ENCODE assay signal across 9 mouse cellular contexts in genomic region chr11:5902390-5902789, GRCm38 (mm10). TPM values are rescaled to one million over a fixed set of nuclear protein-coding genes. Genes with fewer than 3 reads are reported as not detected.
A peak's percentile ranks its signal among the peaks of the same experiment; 100 is the strongest.
DNase-seq lines count a peak whose midpoint lies in the region; ATAC-seq and TF ChIP-seq lines count a peak whose summit lies in the region.
"Had no signal": no experiment of that assay in that cellular context is flagged by ENCODE, and none has a peak within 500 bp of the region (broad histone marks: within the 10 kb centered on the region; RNA-seq: fewer than 3 reads in every experiment).

No protein-coding gene starts in this region.

- TF ChIP-seq CTCF in E14TG2a.4 (conservative IDR thresholded peaks at IDR 0.05; ENCODE audit: low read length): no peak
- no peak for TF ChIP-seq CTCF in liver, embryonic 14.5 days (IDR thresholded peaks at IDR 0.05; ENCODE audit: low read depth)

- no peak for TF ChIP-seq EP300 in liver, embryonic 14.5 days (IDR thresholded peaks at IDR 0.05; ENCODE audit: low read depth)

- peaks cover 46% of the 10 kb centered on the region for H3K27me3 ChIP-seq in heart, embryonic 10.5 days (ENCODE audit: insufficient read depth, poor library complexity, severe bottlenecking)
- peaks cover 77% of the 10 kb centered on the region for H3K27me3 ChIP-seq in E14TG2a.4 (ENCODE audit: insufficient read depth, low read length)
- no peaks in the 10 kb centered on the region for H3K27me3 ChIP-seq in forebrain, embryonic 15.5 days
- H3K27me3 ChIP-seq in liver, embryonic 14.5 days (ENCODE audit: control insufficient read depth, insufficient read depth, low read length): peaks cover 52% of the 10 kb centered on the region

- H3K36me3 ChIP-seq in heart, embryonic 10.5 days: no peaks in the 10 kb centered on the region
- no peaks in the 10 kb centered on the region for H3K36me3 ChIP-seq in E14TG2a.4 (ENCODE audit: insufficient read depth, low read length)
- no peaks in the 10 kb centered on the region for H3K36me3 ChIP-seq in forebrain, embryonic 15.5 days
- H3K36me3 ChIP-seq in liver, embryonic 14.5 days (replicated peaks; ENCODE audit: control insufficient read depth, insufficient read depth, low read depth): no peaks in the 10 kb centered on the region

- H3K27ac ChIP-seq in heart, embryonic 10.5 days: peak overlapping the region; percentile 93
- peak overlapping the region; percentile 77 for H3K27ac ChIP-seq in forebrain, embryonic 15.5 days (replicated peaks)
- H3K27ac ChIP-seq in liver, embryonic 14.5 days: no peak overlapping the region

- no peak for DNase-seq in heart, embryonic 10.5 days (ENCODE audit: low spot score)
- DNase-seq in heart, postnatal 25 days (ENCODE audit: low spot score): no peak
- no peak for DNase-seq in liver, embryonic 14.5 days (ENCODE audit: low read depth in 3 of 3, low spot score in 3 of 3)
- DNase-seq in gastrocnemius, postnatal 10 days: no peak
- no peak for DNase-seq in thymus, postnatal 0 days (ENCODE audit: low spot score)

- WGBS in heart, embryonic 10.5 days: 11% methylated on average over 6 of the region's 6 CpGs
- WGBS in forebrain, embryonic 15.5 days: 7% methylated on average over 6 of the region's 6 CpGs
- 8% methylated on average over 6 of the region's 6 CpGs for WGBS in liver, embryonic 14.5 days (ENCODE audit: insufficient replicate concordance)

- peak overlapping the region; percentile 51 for H3K4me3 ChIP-seq in heart, embryonic 10.5 days
- peak overlapping the region; percentile 68 for H3K4me3 ChIP-seq in E14TG2a.4 (replicated peaks; ENCODE audit: low read length)
- H3K4me3 ChIP-seq in forebrain, embryonic 15.5 days: peak overlapping the region; percentile 45
- no peak overlapping the region for H3K4me3 ChIP-seq in liver, embryonic 14.5 days (ENCODE audit: insufficient read depth in 1 of 2, low read depth in 2 of 2, low read length in 2 of 2)
- H3K4me3 ChIP-seq: erythroblast, embryonic 14.5 days had no signal

- H3K9ac ChIP-seq in forebrain, embryonic 15.5 days (replicated peaks): peak overlapping the region; percentile 66
- no peak overlapping the region for H3K9ac ChIP-seq in liver, embryonic 14.5 days (replicated peaks)

- peaks cover 56% of the 10 kb centered on the region for H3K4me1 ChIP-seq in heart, embryonic 10.5 days
- H3K4me1 ChIP-seq in E14TG2a.4 (replicated peaks; ENCODE audit: low read depth, low read length): peaks cover 73% of the 10 kb centered on the region
- peaks cover 18% of the 10 kb centered on the region for H3K4me1 ChIP-seq in forebrain, embryonic 15.5 days
- peaks cover 8 to 12% of the 10 kb centered on the region in 2 experiments; a peak in 3 of 4 replicates for H3K4me1 ChIP-seq in liver, embryonic 14.5 days (replicated peaks; ENCODE audit: control insufficient read depth in 2 of 2, insufficient read depth in 2 of 2, low read length in 1 of 2)

- H3K9me3 ChIP-seq in heart, embryonic 10.5 days: no peaks in the 10 kb centered on the region
- no peaks in the 10 kb centered on the region for H3K9me3 ChIP-seq in E14TG2a.4 (ENCODE audit: low read length)
- H3K9me3 ChIP-seq in forebrain, embryonic 15.5 days: no peaks in the 10 kb centered on the region
- H3K9me3 ChIP-seq in liver, embryonic 14.5 days (ENCODE audit: control insufficient read depth, low read length): no peaks in the 10 kb centered on the region

- peak; percentile 46 for ATAC-seq in forebrain, embryonic 15.5 days (replicated peaks)
- no peak for ATAC-seq in liver, embryonic 14.5 days (ENCODE audit: insufficient read depth)
- no peak for ATAC-seq in erythroblast, adult 5-6 weeks (replicated peaks; ENCODE audit: low FRiP score, poor library complexity, severe bottlenecking)

- intact Hi-C loops in heart, postnatal 25 days (cut with DNase I): no loop called here

- peak overlapping the region; percentile 77 for H3K4me2 ChIP-seq in forebrain, embryonic 15.5 days (replicated peaks)
- peak overlapping the region; percentile 31; the same call in 1 of the 2 replicates for H3K4me2 ChIP-seq in liver, embryonic 14.5 days (ENCODE audit: low read depth)

RNA-seq across cellular contexts. Expression of gene Myl7, which starts 3.8 kb away (rescaled TPM):
- polyA plus RNA-seq in heart, embryonic 10.5 days (2016; fragmentation: Nextera tagmentation; extraction: Ambion mirVana): 6,952 and 8,117 TPM in 2 replicates
- total RNA-seq in heart, postnatal 25 days (2021): 100 to 1,000 TPM; 742 to 813 TPM
- 0.32 and 1.6 TPM in 2 replicates for polyA plus RNA-seq in forebrain, embryonic 15.5 days (2015; fragmentation: Nextera tagmentation; extraction: Ambion mirVana)
- 3.2 and 4.6 TPM in 2 replicates for polyA plus RNA-seq in liver, embryonic 14.5 days (2012; rRNA removed)
- 6.6 and 7.5 TPM in 2 replicates for polyA plus RNA-seq in liver, embryonic 14.5 days (2014; fragmentation: Nextera tagmentation; extraction: Ambion mirVana)
- not detected for total RNA-seq in gastrocnemius, postnatal 10 days (2021)
- 6.8 and 7.0 TPM in 2 replicates for polyA plus RNA-seq in thymus, postnatal 0 days (2015; fragmentation: Nextera tagmentation; extraction: Ambion mirVana)
- total RNA-seq in erythroblast, adult 5-6 weeks (2015; ENCODE audit: low replicate concordance): not detected in 2 replicates
- total RNA-seq in erythroblast, adult 5-6 weeks (2017; ENCODE audit: low replicate concordance): not detected in 2 replicates

RNA-seq across cellular contexts. Expression of gene Pold2, which starts 24.3 kb away (rescaled TPM):
- polyA plus RNA-seq in heart, embryonic 10.5 days (2016; fragmentation: Nextera tagmentation; extraction: Ambion mirVana): 140 and 162 TPM in 2 replicates
- 10 to 100 TPM; 29.2 to 33.2 TPM for total RNA-seq in heart, postnatal 25 days (2021)
- polyA plus RNA-seq in forebrain, embryonic 15.5 days (2015; fragmentation: Nextera tagmentation; extraction: Ambion mirVana): 72.6 and 76.4 TPM in 2 replicates
- 45.0 and 58.7 TPM in 2 replicates for polyA plus RNA-seq in liver, embryonic 14.5 days (2012; rRNA removed)
- polyA plus RNA-seq in liver, embryonic 14.5 days (2014; fragmentation: Nextera tagmentation; extraction: Ambion mirVana): 54.8 and 56.5 TPM in 2 replicates
- total RNA-seq in gastrocnemius, postnatal 10 days (2021): 10 to 100 TPM; 36.7 to 45.4 TPM
- 97.0 and 118 TPM in 2 replicates for polyA plus RNA-seq in thymus, postnatal 0 days (2015; fragmentation: Nextera tagmentation; extraction: Ambion mirVana)
- 20.7 and 26.5 TPM in 2 replicates for total RNA-seq in erythroblast, adult 5-6 weeks (2015; ENCODE audit: low replicate concordance)
- total RNA-seq in erythroblast, adult 5-6 weeks (2017; ENCODE audit: low replicate concordance): 4.2 and 18.0 TPM in 2 replicates

RNA-seq across cellular contexts. Expression of gene Aebp1, which starts 40.6 kb away (rescaled TPM):
- 22.4 and 25.7 TPM in 2 replicates for polyA plus RNA-seq in heart, embryonic 10.5 days (2016; fragmentation: Nextera tagmentation; extraction: Ambion mirVana)
- 10 to 100 TPM; 18.5 to 23.3 TPM for total RNA-seq in heart, postnatal 25 days (2021)
- polyA plus RNA-seq in forebrain, embryonic 15.5 days (2015; fragmentation: Nextera tagmentation; extraction: Ambion mirVana): 10.0 and 10.4 TPM in 2 replicates
- polyA plus RNA-seq in liver, embryonic 14.5 days (2012; rRNA removed): 3.0 and 3.3 TPM in 2 replicates
- 4.2 and 4.5 TPM in 2 replicates for polyA plus RNA-seq in liver, embryonic 14.5 days (2014; fragmentation: Nextera tagmentation; extraction: Ambion mirVana)
- total RNA-seq in gastrocnemius, postnatal 10 days (2021): 10 to 100 TPM; 46.5 to 59.8 TPM
- polyA plus RNA-seq in thymus, postnatal 0 days (2015; fragmentation: Nextera tagmentation; extraction: Ambion mirVana): 4.3 and 4.6 TPM in 2 replicates
- not detected in 2 replicates for total RNA-seq in erythroblast, adult 5-6 weeks (2015; ENCODE audit: low replicate concordance)
- not detected in 2 replicates for total RNA-seq in erythroblast, adult 5-6 weeks (2017; ENCODE audit: low replicate concordance)

RNA-seq across cellular contexts. Expression of gene Gck, which starts 47.5 kb away (rescaled TPM):
- polyA plus RNA-seq in heart, embryonic 10.5 days (2016; fragmentation: Nextera tagmentation; extraction: Ambion mirVana): 2.1 and 2.6 TPM in 2 replicates
- total RNA-seq in heart, postnatal 25 days (2021): 1 to 10 TPM; 7.4 to 9.4 TPM
- polyA plus RNA-seq in forebrain, embryonic 15.5 days (2015; fragmentation: Nextera tagmentation; extraction: Ambion mirVana): 6.8 and 7.7 TPM in 2 replicates
- 0.04 and 0.15 TPM in 2 replicates for polyA plus RNA-seq in liver, embryonic 14.5 days (2012; rRNA removed)
- polyA plus RNA-seq in liver, embryonic 14.5 days (2014; fragmentation: Nextera tagmentation; extraction: Ambion mirVana): 0.08 and 0.20 TPM in 2 replicates
- not detected for total RNA-seq in gastrocnemius, postnatal 10 days (2021)
- polyA plus RNA-seq in thymus, postnatal 0 days (2015; fragmentation: Nextera tagmentation; extraction: Ambion mirVana): 1.0 and 1.4 TPM in 2 replicates
- total RNA-seq in erythroblast, adult 5-6 weeks (2015; ENCODE audit: low replicate concordance): not detected in 2 replicates
- total RNA-seq in erythroblast, adult 5-6 weeks (2017; ENCODE audit: low replicate concordance): not detected in 2 replicates
- polyA plus RNA-seq: erythroblast, embryonic 14.5 days had no signal

RNA-seq across cellular contexts. Expression of gene Ykt6, which starts 53.1 kb away (rescaled TPM):
- 48.1 and 56.7 TPM in 2 replicates for polyA plus RNA-seq in heart, embryonic 10.5 days (2016; fragmentation: Nextera tagmentation; extraction: Ambion mirVana)
- 10 to 100 TPM; 60.9 to 64.9 TPM for total RNA-seq in heart, postnatal 25 days (2021)
- polyA plus RNA-seq in forebrain, embryonic 15.5 days (2015; fragmentation: Nextera tagmentation; extraction: Ambion mirVana): 86.0 and 95.9 TPM in 2 replicates
- polyA plus RNA-seq in liver, embryonic 14.5 days (2012; rRNA removed): 14.9 and 18.7 TPM in 2 replicates
- polyA plus RNA-seq in liver, embryonic 14.5 days (2014; fragmentation: Nextera tagmentation; extraction: Ambion mirVana): 9.6 and 10.1 TPM in 2 replicates
- total RNA-seq in gastrocnemius, postnatal 10 days (2021): 10 to 100 TPM; 46.7 to 50.4 TPM
- 52.7 and 55.1 TPM in 2 replicates for polyA plus RNA-seq in thymus, postnatal 0 days (2015; fragmentation: Nextera tagmentation; extraction: Ambion mirVana)
- total RNA-seq in erythroblast, adult 5-6 weeks (2015; ENCODE audit: low replicate concordance): 9.8 and 11.3 TPM in 2 replicates
- 6.8 and 22.3 TPM in 2 replicates for total RNA-seq in erythroblast, adult 5-6 weeks (2017; ENCODE audit: low replicate concordance)

Comparison
In these comparisons a context has a peak if more than half of its experiments do, and no peak if none do; other contexts are left out.
1. H3K4me3 ChIP-seq: peak in heart, embryonic 10.5 days (single experiment), E14TG2a.4 (single experiment) and forebrain, embryonic 15.5 days (single experiment); none in liver, embryonic 14.5 days (0 of 2).
2. RNA of gene Myl7, which starts 3.8 kb away (polyA plus RNA-seq): 6,952 to 8,117 TPM in heart, embryonic 10.5 days; 6.8 to 7.0 TPM in thymus, postnatal 0 days, 3.2 to 7.5 TPM in liver, embryonic 14.5 days and 0.32 to 1.6 TPM in forebrain, embryonic 15.5 days; every median in the first group is over 100 times any median in the second.